Mouse (Mus musculus) layer of hippocampus, adult 2 months (tissue): ENCODE measurements around the gene Ola1. TPM values are rescaled to one million over a fixed set of nuclear protein-coding genes. Genes with fewer than 3 reads are reported as not detected.
A peak's percentile ranks its signal among the peaks of the same experiment; 100 is the strongest.

ENCODE experiments used
- DNase-seq, 2 experiments: peaks; one replicate each; pipeline ENCODE4 v3.0.0; 2022; ENCODE audit warnings: low spot score in 2 of 2
- H3K27ac ChIP-seq: fragments of 200-600 bp; 2 replicates; pipeline ENCODE4 v1.8.1; 2022
- H3K4me3 ChIP-seq: fragments of 200-600 bp; 2 replicates; pipeline ENCODE4 v1.8.1; 2022; ENCODE audit warnings: mild to moderate bottlenecking
- CTCF ChIP-seq: fragments of 200-600 bp; conservative IDR thresholded peaks from 2 replicates; pipeline ENCODE4 v1.8.1; 2022; ENCODE audit warnings: antibody characterized with exemption, mild to moderate bottlenecking, moderate library complexity
- total RNA-seq, 2 experiments: library from RNA; stranded (reverse); gene quantifications; 2 replicates each; pipeline ENCODE4 v1.2.3; 2021

The Ola1 gene
- total RNA-seq, 2 experiments from 2014 or later: 119 to 123 TPM

GRCm38 (mm10) chr2:73132897-73133296, 85.8 kb downstream of the Ola1 start:
- no peak for DNase-seq
- H3K27ac ChIP-seq: no peak overlapping the region
- TF ChIP-seq CTCF: no peak

DNA sequence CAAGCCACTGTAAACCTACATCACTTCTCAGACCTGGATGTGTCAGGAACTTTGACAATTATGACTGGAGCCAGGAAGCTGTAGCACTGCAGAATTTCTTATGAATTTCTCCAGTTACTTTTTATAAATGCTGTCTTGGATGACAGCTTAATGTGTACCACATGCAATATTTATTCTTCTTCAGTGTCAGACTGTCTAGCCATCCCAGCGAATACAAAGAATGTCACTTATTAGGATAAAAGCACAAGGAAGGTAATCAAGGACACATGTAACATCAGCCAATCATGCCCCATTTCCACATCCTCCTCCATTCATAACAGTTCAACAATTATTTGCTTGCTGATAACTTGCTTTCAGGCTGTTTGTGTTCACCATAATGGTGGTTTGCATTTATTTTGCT, 91.0 kb downstream of the Ola1 start:
- no peak overlapping the region for H3K27ac ChIP-seq

More at GRCm38 (mm10) chr2:73132897-73133296, 85.8 kb downstream of the Ola1 start:
- H3K4me3 ChIP-seq: no peak overlapping the region

GRCm38 (mm10) chr2:73118781-73119180, 99.9 kb downstream of the Ola1 start:
- DNase-seq: peak in 1 of 2 experiments; percentile 42
- no peak overlapping the region for H3K4me3 ChIP-seq
- TF ChIP-seq CTCF: no peak
- H3K27ac ChIP-seq: 0 out of 2 replicates have a peak overlapping the region, but pooled peaks have one; percentile 48

More for the DNA sequence above, 91.0 kb downstream of the Ola1 start:
- DNase-seq: no peak
- no peak overlapping the region for H3K4me3 ChIP-seq
- no peak for TF ChIP-seq CTCF

DNA sequence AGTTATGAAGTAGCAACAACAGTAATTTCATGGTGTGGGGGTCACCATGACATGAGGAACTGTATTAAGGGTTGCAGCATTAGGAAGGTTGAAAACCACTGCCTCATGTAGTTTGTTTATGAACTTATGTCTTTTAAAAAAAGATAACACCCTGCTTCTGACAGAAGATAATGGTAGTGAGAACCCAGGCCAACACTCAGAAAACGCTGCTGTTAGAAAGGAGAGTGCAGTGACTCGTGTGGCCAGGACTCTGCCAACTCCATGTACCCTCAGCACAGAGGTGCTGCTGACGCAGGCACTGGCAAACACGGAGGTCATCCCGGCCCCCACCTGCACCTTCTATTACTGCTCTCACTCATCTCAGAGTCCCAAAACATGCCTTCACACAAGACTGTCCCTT, 111.6 kb downstream of the Ola1 start:
- no peak for TF ChIP-seq CTCF
- no peak overlapping the region for H3K4me3 ChIP-seq
- DNase-seq: no peak
- H3K27ac ChIP-seq: no peak overlapping the region

DNA sequence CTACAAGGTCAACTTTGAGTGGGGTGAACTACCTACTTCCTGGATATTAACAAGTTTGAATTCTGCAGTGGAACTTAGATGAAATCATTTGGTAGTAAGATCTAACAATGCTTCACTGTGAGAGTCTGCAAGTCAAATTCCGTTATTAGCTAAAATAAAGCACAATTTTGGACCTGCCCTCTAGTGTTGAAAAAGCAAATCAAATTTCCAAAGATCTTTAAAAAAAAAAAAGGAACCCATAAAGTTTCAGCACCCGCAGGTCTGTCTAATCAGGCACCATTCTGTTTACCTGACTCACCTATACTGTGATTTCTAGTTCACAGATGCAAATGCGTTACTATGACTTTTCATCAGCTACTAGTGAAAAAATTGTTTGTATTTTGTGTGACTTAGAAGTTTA, 122.2 kb downstream of the Ola1 start:
- H3K4me3 ChIP-seq: no peak overlapping the region
- peak; percentile 73 for TF ChIP-seq CTCF
- DNase-seq: no peak
- no peak overlapping the region for H3K27ac ChIP-seq

- no peak for DNase-seq
- no peak for TF ChIP-seq CTCF
- H3K27ac ChIP-seq: no peak overlapping the region
- no peak overlapping the region for H3K4me3 ChIP-seq
These were observed 123.4 kb downstream of the Ola1 start for GRCm38 (mm10) chr2:73095300-73095699.

DNA sequence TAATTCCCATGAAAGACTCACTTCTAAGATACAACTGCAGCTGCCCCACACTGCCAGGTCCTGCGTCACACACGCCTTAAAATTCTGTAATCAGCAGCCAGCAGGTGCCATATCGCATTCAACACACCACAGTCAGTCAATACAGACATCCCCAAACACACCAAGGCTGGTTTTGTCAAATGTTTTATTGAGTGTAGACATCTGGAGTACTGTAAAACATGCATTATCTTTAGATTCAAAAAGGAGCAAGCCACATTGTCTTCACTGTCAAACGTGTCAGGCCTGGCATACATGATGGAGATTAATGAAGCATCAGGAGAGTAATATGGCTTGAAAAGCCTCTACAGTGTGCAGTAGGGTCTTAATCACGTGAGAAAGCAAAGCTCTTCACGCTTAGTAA, 125.7 kb downstream of the Ola1 start:
- no peak for DNase-seq
- Histone ChIP-seq H3K27ac (no peak overlapping the region), H3K4me3 (no peak overlapping the region)
- no peak for TF ChIP-seq CTCF

DNA sequence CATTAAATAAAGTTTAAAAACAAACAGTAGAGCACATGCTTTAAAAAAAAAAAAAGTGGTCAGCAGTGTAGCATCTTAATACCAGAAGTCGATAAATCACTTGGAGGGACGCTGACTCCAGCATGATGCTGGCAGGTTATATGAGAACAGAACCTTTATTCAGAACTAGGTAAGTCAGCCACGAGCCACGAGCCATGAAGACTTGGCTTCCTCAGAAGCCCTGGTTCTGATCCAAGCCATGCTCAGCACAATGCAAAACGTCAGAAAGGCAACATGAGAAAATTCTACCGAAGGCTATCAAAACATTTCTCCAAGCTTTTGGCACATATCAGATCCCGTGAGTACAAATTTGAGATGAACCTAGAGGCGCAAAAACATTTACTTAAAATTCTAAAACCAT, 127.4 kb downstream of the Ola1 start:
- TF ChIP-seq CTCF: no peak
- H3K27ac ChIP-seq: no peak overlapping the region
- H3K4me3 ChIP-seq: no peak overlapping the region
- DNase-seq: no peak

DNA sequence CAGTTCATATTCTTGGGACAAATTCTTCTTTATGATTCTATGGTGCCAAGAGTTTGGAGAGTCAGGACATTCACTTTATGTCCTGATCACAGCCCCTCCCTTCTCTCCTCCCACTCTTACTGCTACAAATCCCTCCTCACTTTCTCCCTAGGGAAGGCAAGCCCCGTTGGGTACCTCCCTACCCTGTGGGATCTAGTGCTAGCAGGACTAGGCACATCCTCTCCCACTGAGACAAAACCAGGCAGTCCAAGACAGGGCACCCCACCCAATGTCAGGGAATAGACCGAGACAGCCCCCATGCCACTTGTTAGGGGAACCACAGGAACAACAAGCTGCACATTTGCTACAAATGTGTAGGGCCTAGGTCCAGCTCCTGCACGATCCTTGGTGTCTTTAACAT, 131.1 kb downstream of the Ola1 start:
- no peak overlapping the region for H3K4me3 ChIP-seq
- no peak for TF ChIP-seq CTCF
- H3K27ac ChIP-seq: peak overlapping the region; percentile 48; the same call in 1 of the 2 replicates
- no peak for DNase-seq

GRCm38 (mm10) chr2:73085669-73086304, 132.9 kb downstream of the Ola1 start:
- no peak overlapping the region for H3K4me3 ChIP-seq
- TF ChIP-seq CTCF: no peak
- H3K27ac ChIP-seq: peak overlapping the region; percentile 30; the same call in 1 of the 2 replicates
- peak; percentile 32 to 37 for DNase-seq

DNA sequence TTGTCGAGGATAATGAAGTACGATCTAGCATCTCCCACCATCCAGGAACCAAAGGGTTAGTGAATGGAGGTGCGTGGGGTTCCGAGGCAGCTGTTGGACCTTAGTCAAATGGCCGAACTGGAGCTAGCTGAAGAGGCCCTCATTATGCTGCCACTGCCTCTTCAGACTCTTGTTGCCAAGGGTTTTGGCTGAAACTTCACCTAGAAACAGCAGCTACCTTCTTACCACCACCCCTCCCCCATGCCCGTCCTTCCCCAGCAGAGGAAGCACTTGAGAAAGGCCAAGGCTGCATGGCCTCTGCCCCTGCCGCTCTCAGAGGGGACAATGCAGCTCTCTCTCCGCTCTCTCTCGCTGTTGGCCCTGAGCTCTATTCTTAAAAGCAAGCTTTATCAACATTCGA, 136.2 kb downstream of the Ola1 start:
- DNase-seq: peak in 1 of 2 experiments; percentile 47
- Histone ChIP-seq H3K27ac (peak overlapping the region; percentile 11; the same call in 1 of the 2 replicates), H3K4me3 (no peak overlapping the region)
- TF ChIP-seq CTCF: no peak

GRCm38 (mm10) chr2:73081861-73082260, 136.9 kb downstream of the Ola1 start:
- no peak overlapping the region for H3K4me3 ChIP-seq
- DNase-seq: no peak
- no peak overlapping the region for H3K27ac ChIP-seq
- no peak for TF ChIP-seq CTCF

GRCm38 (mm10) chr2:73080084-73080483, 138.6 kb downstream of the Ola1 start:
- no peak; the same call in 1 of the 2 replicates for TF ChIP-seq CTCF
- Histone ChIP-seq H3K27ac (no peak overlapping the region), H3K4me3 (no peak overlapping the region)
- DNase-seq: no peak

DNA sequence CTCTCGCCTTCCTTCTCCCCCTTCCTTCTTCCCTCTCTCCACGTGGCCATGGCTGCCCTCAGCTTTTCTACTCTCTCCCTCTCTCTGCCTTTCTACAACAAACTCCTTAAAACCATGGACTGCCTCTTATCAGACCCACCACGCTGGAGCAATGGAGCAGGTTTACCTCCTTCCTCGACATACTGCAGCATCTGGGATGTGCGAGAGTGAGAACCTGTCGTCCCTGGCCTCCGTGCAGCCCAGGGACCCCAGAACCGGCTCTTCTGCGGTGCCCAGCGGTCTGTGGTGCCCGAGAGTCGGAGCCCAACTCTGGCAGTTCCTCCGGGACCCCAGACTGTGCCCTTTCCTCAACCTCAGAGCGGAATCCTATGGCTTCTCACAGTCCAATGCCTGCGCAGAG, 139.4 kb downstream of the Ola1 start:
- Histone ChIP-seq H3K4me3 (no peak overlapping the region), H3K27ac (no peak overlapping the region)
- DNase-seq: no peak
- no peak for TF ChIP-seq CTCF
